In the genomic region with DNA sequence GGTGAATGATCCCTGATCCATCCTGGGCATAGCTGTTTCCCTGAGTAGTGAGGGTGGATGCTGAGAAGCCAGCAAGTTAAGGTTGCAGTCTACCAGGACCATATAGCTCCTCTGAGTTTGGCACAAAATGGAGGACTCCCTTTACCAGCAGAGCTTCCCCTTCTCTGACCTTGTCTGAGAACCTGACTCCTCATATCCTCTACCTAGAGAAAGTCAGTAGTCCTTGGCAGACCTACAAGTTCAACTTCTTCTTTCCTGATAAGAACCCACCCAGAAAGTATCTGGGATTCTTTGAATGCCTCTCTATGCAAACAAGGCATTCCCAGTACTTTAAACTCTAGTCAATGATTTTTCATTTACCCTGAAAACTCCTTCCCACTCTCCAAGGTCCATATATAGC, we compare ENCODE assay signal across 26 mouse cellular contexts.
DNase-seq lines count a peak whose midpoint lies in the region; ATAC-seq and TF ChIP-seq lines count a peak whose summit lies in the region.
"Had no signal": no experiment of that assay in that cellular context is flagged by ENCODE, and none has a peak within 500 bp of the region (broad histone marks: within the 10 kb centered on the region; RNA-seq: fewer than 3 reads in every experiment).

No protein-coding gene starts in this region.

- H3K27me3 ChIP-seq in heart, embryonic 11.5 days (ENCODE audit: control insufficient read depth, insufficient read depth, low read length), result no peaks in the 10 kb centered on the region
- no peaks in the 10 kb centered on the region for H3K27me3 ChIP-seq in lung, embryonic 16.5 days (ENCODE audit: control insufficient read depth, insufficient read depth, low read depth, low read length)
- no peaks in the 10 kb centered on the region for H3K27me3 ChIP-seq in lung, postnatal 0 days (replicated peaks; ENCODE audit: insufficient read depth, low read length)
- no peaks in the 10 kb centered on the region for H3K27me3 ChIP-seq in intestine, embryonic 14.5 days (replicated peaks; ENCODE audit: control insufficient read depth, insufficient read depth, low read length)
- H3K27me3 ChIP-seq: embryonic facial prominence, embryonic 12.5 days; limb, embryonic 12.5 days; midbrain, embryonic 12.5 days; neural tube, embryonic 15.5 days; Patski had no signal

- peak; percentile 64 for DNase-seq in heart, adult 11 months
- DNase-seq in lung, postnatal 0 days (ENCODE audit: low spot score), result no peak
- DNase-seq in intestine, embryonic 14.5 days (ENCODE audit: low spot score), result no peak
- no peak for DNase-seq in right cerebral cortex, adult 2 months (ENCODE audit: low spot score in 2 of 2)
- no peak for DNase-seq in right cerebral cortex, postnatal 4 days
- DNase-seq: adrenal gland, adult 8-10 months; cerebellum, adult 18-20 months; cerebellum, postnatal 14 days; gastrocnemius, postnatal 36 days; kidney, adult 18-20 months; kidney, postnatal 4 days; liver, postnatal 0 days; right cerebral cortex, postnatal 14 days; spleen, adult 18-20 months had no signal

- H3K4me3 ChIP-seq in heart, embryonic 11.5 days (ENCODE audit: low read depth, low read length), result no peak overlapping the region
- no peak overlapping the region for H3K4me3 ChIP-seq in lung, embryonic 16.5 days (ENCODE audit: low read length)
- no peak overlapping the region for H3K4me3 ChIP-seq in lung, postnatal 0 days (ENCODE audit: low read depth, low read length)
- H3K4me3 ChIP-seq in intestine, embryonic 14.5 days (ENCODE audit: low read depth, low read length), result no peak overlapping the region
- H3K4me3 ChIP-seq: embryonic facial prominence, embryonic 12.5 days; heart, embryonic 10.5 days; hindbrain, embryonic 10.5 days; limb, embryonic 12.5 days; midbrain, embryonic 12.5 days; neural tube, embryonic 15.5 days had no signal

- H3K27ac ChIP-seq in heart, embryonic 11.5 days (ENCODE audit: low read depth, low read length), result no peak overlapping the region
- H3K27ac ChIP-seq in lung, embryonic 16.5 days (ENCODE audit: low read length), result no peak overlapping the region
- H3K27ac ChIP-seq in lung, postnatal 0 days (ENCODE audit: low read length), result no peak overlapping the region
- no peak overlapping the region for H3K27ac ChIP-seq in intestine, embryonic 14.5 days (ENCODE audit: low read depth)
- H3K27ac ChIP-seq: embryonic facial prominence, embryonic 12.5 days; heart, embryonic 10.5 days; hindbrain, embryonic 10.5 days; limb, embryonic 12.5 days; midbrain, embryonic 12.5 days; neural tube, embryonic 15.5 days had no signal

- no peak for TF ChIP-seq EP300 in lung, postnatal 0 days (IDR thresholded peaks at IDR 0.05)

- H3K9ac ChIP-seq in heart, embryonic 11.5 days (ENCODE audit: low read depth, low read length), result no peak overlapping the region
- H3K9ac ChIP-seq in lung, embryonic 16.5 days (ENCODE audit: low read length), result no peak overlapping the region
- no peak overlapping the region for H3K9ac ChIP-seq in lung, postnatal 0 days (replicated peaks; ENCODE audit: low read depth)
- H3K9ac ChIP-seq in intestine, embryonic 14.5 days (ENCODE audit: low read length), result no peak overlapping the region
- H3K9ac ChIP-seq: embryonic facial prominence, embryonic 12.5 days; limb, embryonic 12.5 days; liver, postnatal 0 days; midbrain, embryonic 12.5 days; neural tube, embryonic 15.5 days had no signal

- no peak for TF ChIP-seq CTCF in lung, postnatal 0 days (IDR thresholded peaks at IDR 0.05)

- no peaks in the 10 kb centered on the region for H3K9me3 ChIP-seq in heart, embryonic 11.5 days (replicated peaks; ENCODE audit: control insufficient read depth, low read length)
- peaks cover 2% of the 10 kb centered on the region; the same call in 1 of the 2 replicates for H3K9me3 ChIP-seq in lung, embryonic 16.5 days (ENCODE audit: control insufficient read depth, low read length)
- H3K9me3 ChIP-seq in lung, postnatal 0 days (ENCODE audit: low read length), result no peaks in the 10 kb centered on the region
- no peaks in the 10 kb centered on the region for H3K9me3 ChIP-seq in intestine, embryonic 14.5 days (ENCODE audit: control insufficient read depth, low read length)
- H3K9me3 ChIP-seq: embryonic facial prominence, embryonic 12.5 days; heart, embryonic 10.5 days; hindbrain, embryonic 10.5 days; limb, embryonic 12.5 days; midbrain, embryonic 12.5 days; neural tube, embryonic 15.5 days had no signal

- H3K4me1 ChIP-seq in heart, embryonic 11.5 days (ENCODE audit: control insufficient read depth, insufficient read depth, low read length), result peaks cover 4% of the 10 kb centered on the region; the same call in 1 of the 2 replicates
- peaks cover 14% of the 10 kb centered on the region; the same call in 1 of the 2 replicates for H3K4me1 ChIP-seq in lung, embryonic 16.5 days (replicated peaks; ENCODE audit: control insufficient read depth, insufficient read depth, low read length)
- no peaks in the 10 kb centered on the region for H3K4me1 ChIP-seq in lung, postnatal 0 days (ENCODE audit: insufficient read depth, low read depth, low read length)
- peaks cover 7% of the 10 kb centered on the region; the same call in 1 of the 2 replicates for H3K4me1 ChIP-seq in intestine, embryonic 14.5 days (replicated peaks; ENCODE audit: control insufficient read depth, insufficient read depth, low read length)
- H3K4me1 ChIP-seq: embryonic facial prominence, embryonic 12.5 days; heart, embryonic 10.5 days; midbrain, embryonic 12.5 days; neural tube, embryonic 15.5 days had no signal

- H3K4me2 ChIP-seq in heart, embryonic 11.5 days, result no peak overlapping the region
- H3K4me2 ChIP-seq in lung, embryonic 16.5 days (ENCODE audit: low read depth, low read length), result no peak overlapping the region
- H3K4me2 ChIP-seq in lung, postnatal 0 days (replicated peaks; ENCODE audit: low read depth, low read length), result no peak overlapping the region
- H3K4me2 ChIP-seq in intestine, embryonic 14.5 days (ENCODE audit: low read length), result no peak overlapping the region
- H3K4me2 ChIP-seq: embryonic facial prominence, embryonic 12.5 days; limb, embryonic 12.5 days; liver, embryonic 11.5 days; midbrain, embryonic 12.5 days; neural tube, embryonic 15.5 days had no signal

- no peak for ATAC-seq in heart, embryonic 11.5 days (replicated peaks; ENCODE audit: insufficient number of reproducible peaks, low FRiP score, low TSS enrichment)
- ATAC-seq in lung, embryonic 16.5 days (ENCODE audit: low read depth), result peak; percentile 31; the same call in 1 of the 2 replicates
- ATAC-seq in lung, postnatal 0 days, result no peak; the same call in 1 of the 2 replicates
- ATAC-seq in intestine, embryonic 14.5 days (replicated peaks; ENCODE audit: low FRiP score, low TSS enrichment, low read depth), result peak; percentile 36; the same call in 1 of the 2 replicates
- ATAC-seq: CD4-positive, CD25-positive, alpha-beta regulatory T cell, adult 4 months; hindbrain, embryonic 16.5 days; liver, postnatal 0 days; Patski had no signal

- no peaks in the 10 kb centered on the region for H3K36me3 ChIP-seq in heart, embryonic 11.5 days (ENCODE audit: control insufficient read depth, insufficient read depth, low read length)
- no peaks in the 10 kb centered on the region for H3K36me3 ChIP-seq in lung, embryonic 16.5 days (ENCODE audit: control insufficient read depth, insufficient read depth, low read length)
- no peaks in the 10 kb centered on the region for H3K36me3 ChIP-seq in lung, postnatal 0 days (ENCODE audit: insufficient read depth, low read length)
- H3K36me3 ChIP-seq in intestine, embryonic 14.5 days (ENCODE audit: control insufficient read depth, insufficient read depth, low read length), result no peaks in the 10 kb centered on the region
- H3K36me3 ChIP-seq: embryonic facial prominence, embryonic 12.5 days; heart, embryonic 10.5 days; hindbrain, embryonic 10.5 days; limb, embryonic 12.5 days; midbrain, embryonic 12.5 days; neural tube, embryonic 15.5 days had no signal

Comparison
In these comparisons a context has a peak if more than half of its experiments do, and no peak if none do; other contexts are left out.
1. ATAC-seq: peak in lung, embryonic 16.5 days (single experiment) and intestine, embryonic 14.5 days (single experiment); none in heart, embryonic 11.5 days (single experiment) and lung, postnatal 0 days (single experiment).